Mouse (Mus musculus): ENCODE results near the gene Lrrc58.

The Lrrc58 gene

GRCm38 (mm10) chr16:37920842-37921409 lies 52.7 kb downstream of the Lrrc58 start:
- no peak for DNase-seq (ENCODE audit: extremely low read depth, low read depth)

GRCm38 (mm10) chr16:37926087-37926486 lies 57.9 kb downstream of the Lrrc58 start:
- no peak for DNase-seq (ENCODE audit: extremely low read depth, low read depth)

GRCm38 (mm10) chr16:37927117-37927516 lies 58.9 kb downstream of the Lrrc58 start:
- no peak for DNase-seq (ENCODE audit: extremely low read depth, low read depth)

GRCm38 (mm10) chr16:37929006-37929405 lies 60.8 kb downstream of the Lrrc58 start:
- no peak for DNase-seq (ENCODE audit: extremely low read depth, low read depth)

GRCm38 (mm10) chr16:37929626-37930025 lies 61.4 kb downstream of the Lrrc58 start:
- no peak for DNase-seq (ENCODE audit: extremely low read depth, low read depth)

GRCm38 (mm10) chr16:37934932-37935331 lies 66.7 kb downstream of the Lrrc58 start:
- DNase-seq (ENCODE audit: extremely low read depth, low read depth), result no peak

GRCm38 (mm10) chr16:37937276-37937675 lies 69.1 kb downstream of the Lrrc58 start:
- DNase-seq (ENCODE audit: extremely low read depth, low read depth), result no peak

All from MEL-GATA-1-ER (cell line).